Mouse (Mus musculus) midbrain, embryonic 11.5 days (tissue): ENCODE data around the gene H2-DMb1. TPM values are rescaled to one million over a fixed set of nuclear protein-coding genes. Genes with fewer than 3 reads are reported as not detected.

Experiments used
- ATAC-seq: fragments of 200-750 bp; cut with Nextera tagmentation; 2 replicates; pipeline ENCODE4 v1.8.0; 2017; ENCODE audit warnings: moderate TSS enrichment, moderate library complexity; ENCODE audit not compliant: low FRiP score
- DNase-seq: peaks from one replicate; pipeline ENCODE4 v3.0.0; 2015; ENCODE audit warnings: low spot score; ENCODE audit errors: missing footprints
- H3K27ac ChIP-seq: fragments of 300-500 bp; sonication (generic); 2 replicates; pipeline ENCODE4 v1.5.1; 2014; ENCODE audit warnings: low read depth, low read length
- H3K27me3 ChIP-seq: fragments of 300-500 bp; sonication (generic); 2 replicates; pipeline ENCODE4 v1.6.1; 2014; ENCODE audit warnings: mild to moderate bottlenecking, low read length, moderate library complexity, mixed read lengths; ENCODE audit not compliant: control insufficient read depth, insufficient read depth
- H3K36me3 ChIP-seq: fragments of 300-500 bp; sonication (generic); 2 replicates; pipeline ENCODE4 v1.6.1; 2014; ENCODE audit warnings: mild to moderate bottlenecking, low read length, moderate library complexity, mixed read lengths; ENCODE audit not compliant: control insufficient read depth, insufficient read depth
- H3K4me1 ChIP-seq: fragments of 300-500 bp; sonication (generic); 2 replicates; pipeline ENCODE4 v1.6.1; 2014; ENCODE audit warnings: low read length; ENCODE audit not compliant: control insufficient read depth, insufficient read depth
- H3K4me2 ChIP-seq: fragments of 300-500 bp; sonication (generic); 2 replicates; pipeline ENCODE4 v1.6.1; 2014; ENCODE audit warnings: mild to moderate bottlenecking, moderate library complexity
- H3K4me3 ChIP-seq: fragments of 300-500 bp; sonication (generic); 2 replicates; pipeline ENCODE4 v1.5.1; 2014; ENCODE audit warnings: low read depth, low read length
- H3K9ac ChIP-seq: fragments of 300-500 bp; sonication (generic); 2 replicates; pipeline ENCODE4 v1.6.1; 2014; ENCODE audit warnings: low read length
- H3K9me3 ChIP-seq: fragments of 300-500 bp; sonication (generic); 2 replicates; pipeline ENCODE4 v1.6.1; 2016; ENCODE audit warnings: low read length; ENCODE audit not compliant: control insufficient read depth
- WGBS: fragments of 180-500 bp; shearing (Covaris S2); extraction: QIAGEN DNeasy Blood & Tissue Kit; methylation state at CpG from one replicate; pipeline ENCODE4 v1.1.7; 2014; 5-methylcytosine and 5-hydroxymethylcytosine counted together
- polyA plus RNA-seq: library from polyadenylated mRNA; unstranded; fragments of >200 nt; fragmentation: Nextera tagmentation; extraction: Ambion mirVana; gene quantifications from 2 replicates; pipeline ENCODE4 v1.2.1, GENCODE M21; 2014

H2-DMb1 gene
- polyA plus RNA-seq, 1 experiment from 2014 or later = 0.38 TPM

GRCm38 (mm10) chr17:34128264-34128937 lies 24.5 kb upstream of the H2-DMb1 start:
- peaks cover 12% of the 10 kb centered on the region for H3K4me1 ChIP-seq
- no peaks in the 10 kb centered on the region for H3K27me3 ChIP-seq
- no peak overlapping the region; the same call in 1 of the 2 replicates for H3K4me3 ChIP-seq
- 21% methylated on average over 13 of the region's 13 CpGs for WGBS
- no peaks in the 10 kb centered on the region for H3K9me3 ChIP-seq
- H3K36me3 ChIP-seq = no peaks in the 10 kb centered on the region
- no peak overlapping the region for H3K9ac ChIP-seq
- ATAC-seq (no peak), DNase-seq (peak; percentile 80)
- H3K4me2 ChIP-seq = peak overlapping the region; percentile 8; the same call in 1 of the 2 replicates
- H3K27ac ChIP-seq = no peak overlapping the region

DNA sequence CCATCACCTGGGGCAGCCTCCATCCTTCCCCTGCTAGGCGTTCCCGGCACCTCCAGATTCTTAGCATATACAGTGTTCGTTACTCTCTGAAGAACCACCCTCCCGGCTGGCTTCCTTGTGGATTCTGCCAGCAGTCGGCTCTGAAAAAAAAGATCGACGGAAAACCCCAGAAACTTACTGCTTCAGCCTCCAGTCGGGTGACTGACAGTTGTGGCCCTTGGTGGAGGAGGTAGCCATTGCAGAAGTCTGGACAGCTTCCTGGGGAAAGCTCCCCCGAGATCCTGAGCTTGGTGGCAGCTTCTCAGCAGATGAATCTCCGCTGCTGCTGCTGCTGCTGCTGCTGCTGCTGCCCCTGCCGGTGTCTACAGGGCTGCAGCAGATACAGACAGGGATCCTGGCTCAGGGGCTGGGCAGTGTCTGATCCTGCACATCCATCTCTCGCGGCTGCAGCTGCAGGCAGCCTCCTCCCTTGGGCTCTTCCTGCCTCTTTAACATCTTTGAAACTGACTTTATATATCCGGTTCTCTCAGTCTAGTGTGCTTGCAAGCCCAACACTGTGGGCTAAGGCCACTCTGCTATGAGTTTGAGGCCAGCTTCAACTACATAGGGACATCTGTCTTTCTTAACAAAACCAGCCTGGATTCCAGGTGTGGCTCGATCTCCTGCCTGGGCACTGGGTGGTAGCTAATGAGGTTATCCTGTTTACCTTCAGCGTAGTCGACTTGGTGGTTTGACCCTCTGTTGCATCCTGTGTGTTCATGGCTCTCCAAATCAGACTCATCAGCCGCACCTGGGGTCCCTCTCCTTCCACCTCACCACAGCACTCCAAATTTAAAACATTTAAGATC lies 23.7 kb upstream of the H2-DMb1 start:
- Histone ChIP-seq H3K4me1 (peaks cover 5% of the 10 kb centered on the region), H3K27ac (no peak overlapping the region), H3K9me3 (no peaks in the 10 kb centered on the region), H3K4me3 (no peak overlapping the region; the same call in 1 of the 2 replicates), H3K36me3 (no peaks in the 10 kb centered on the region), H3K9ac (peak overlapping the region; percentile 22; the same call in 1 of the 2 replicates), H3K4me2 (peak overlapping the region; percentile 8; the same call in 1 of the 2 replicates), H3K27me3 (no peaks in the 10 kb centered on the region)
- WGBS = 22% methylated on average over 18 of the region's 18 CpGs
- DNase-seq (peak; percentile 85), ATAC-seq (no peak; the same call in 1 of the 2 replicates)

GRCm38 (mm10) chr17:34130073-34130947 lies 22.6 kb upstream of the H2-DMb1 start:
- no peak overlapping the region for H3K4me3 ChIP-seq
- no peak overlapping the region for H3K27ac ChIP-seq
- H3K27me3 ChIP-seq = no peaks in the 10 kb centered on the region
- no peak overlapping the region for H3K9ac ChIP-seq
- ATAC-seq (no peak), DNase-seq (peak; percentile 67)
- H3K4me2 ChIP-seq = no peak overlapping the region
- peaks cover 5% of the 10 kb centered on the region for H3K4me1 ChIP-seq
- no peaks in the 10 kb centered on the region for H3K9me3 ChIP-seq
- WGBS = 87% methylated on average over 19 of the region's 19 CpGs
- no peaks in the 10 kb centered on the region for H3K36me3 ChIP-seq

DNA sequence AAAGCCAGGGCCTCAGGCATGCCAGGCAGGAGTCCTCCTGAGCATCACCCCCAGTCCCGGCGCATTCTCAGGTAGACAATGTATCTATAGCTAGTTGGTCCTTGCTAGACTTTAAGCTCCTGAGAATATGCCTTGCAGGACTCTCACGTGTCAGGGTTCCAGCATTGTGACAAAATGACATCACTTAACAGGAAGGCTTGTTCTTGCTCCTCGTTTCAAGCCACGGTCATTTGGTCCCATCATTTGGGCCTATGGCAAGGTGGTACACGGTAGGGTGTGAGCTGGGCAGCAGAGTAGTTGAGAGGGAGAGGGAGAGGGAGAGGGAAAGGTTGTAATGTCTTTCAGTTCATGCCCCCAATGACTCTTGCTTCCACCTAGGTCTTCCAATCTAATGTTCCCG lies 21.0 kb upstream of the H2-DMb1 start:
- H3K27me3 ChIP-seq = no peaks in the 10 kb centered on the region
- ATAC-seq (no peak), DNase-seq (peak; percentile 70)
- 71% methylated on average over 7 of the region's 7 CpGs for WGBS
- no peak overlapping the region for H3K4me3 ChIP-seq
- H3K27ac ChIP-seq = no peak overlapping the region
- H3K9ac ChIP-seq = no peak overlapping the region
- no peak overlapping the region for H3K4me2 ChIP-seq
- H3K4me1 ChIP-seq = peaks cover 5% of the 10 kb centered on the region
- no peaks in the 10 kb centered on the region for H3K9me3 ChIP-seq
- no peaks in the 10 kb centered on the region for H3K36me3 ChIP-seq

DNA sequence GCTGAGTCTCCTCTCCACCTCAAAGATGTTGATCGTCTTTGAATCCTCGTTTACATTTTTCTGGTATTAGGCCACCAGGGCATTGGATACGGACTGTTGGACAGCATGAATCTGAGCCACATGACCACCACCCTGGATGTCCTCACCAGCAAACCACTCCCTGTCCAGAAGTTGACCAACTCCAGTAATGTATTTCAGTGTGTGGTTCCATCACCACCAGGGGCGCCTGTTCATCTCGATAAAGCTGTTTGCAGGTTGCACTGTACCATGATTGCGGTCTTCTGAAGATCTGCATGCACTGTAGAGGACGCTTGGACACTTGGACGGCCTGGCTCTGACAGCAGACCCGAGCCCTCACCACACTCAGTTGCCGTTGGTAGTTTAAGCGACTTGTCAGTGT lies 19.6 kb upstream of the H2-DMb1 start:
- Histone ChIP-seq H3K4me1 (peaks cover 4% of the 10 kb centered on the region), H3K27ac (no peak overlapping the region), H3K27me3 (peaks cover 2% of the 10 kb centered on the region; the same call in 1 of the 2 replicates), H3K36me3 (no peaks in the 10 kb centered on the region), H3K4me3 (no peak overlapping the region), H3K9me3 (no peaks in the 10 kb centered on the region), H3K4me2 (no peak overlapping the region), H3K9ac (no peak overlapping the region)
- ATAC-seq (no peak), DNase-seq (peak; percentile 75)
- WGBS = 81% methylated on average over 11 of the region's 11 CpGs

- Histone ChIP-seq H3K27me3 (peaks cover 10% of the 10 kb centered on the region), H3K4me1 (peaks cover 2% of the 10 kb centered on the region; the same call in 1 of the 2 replicates), H3K36me3 (no peaks in the 10 kb centered on the region), H3K27ac (no peak overlapping the region), H3K4me2 (no peak overlapping the region), H3K9ac (no peak overlapping the region), H3K9me3 (no peaks in the 10 kb centered on the region), H3K4me3 (no peak overlapping the region)
- DNase-seq (peak; percentile 69), ATAC-seq (no peak)
- WGBS = 82% methylated on average over 3 of the region's 3 CpGs
Measured at GRCm38 (mm10) chr17:34134451-34134850, 18.4 kb upstream of the H2-DMb1 start.

DNA sequence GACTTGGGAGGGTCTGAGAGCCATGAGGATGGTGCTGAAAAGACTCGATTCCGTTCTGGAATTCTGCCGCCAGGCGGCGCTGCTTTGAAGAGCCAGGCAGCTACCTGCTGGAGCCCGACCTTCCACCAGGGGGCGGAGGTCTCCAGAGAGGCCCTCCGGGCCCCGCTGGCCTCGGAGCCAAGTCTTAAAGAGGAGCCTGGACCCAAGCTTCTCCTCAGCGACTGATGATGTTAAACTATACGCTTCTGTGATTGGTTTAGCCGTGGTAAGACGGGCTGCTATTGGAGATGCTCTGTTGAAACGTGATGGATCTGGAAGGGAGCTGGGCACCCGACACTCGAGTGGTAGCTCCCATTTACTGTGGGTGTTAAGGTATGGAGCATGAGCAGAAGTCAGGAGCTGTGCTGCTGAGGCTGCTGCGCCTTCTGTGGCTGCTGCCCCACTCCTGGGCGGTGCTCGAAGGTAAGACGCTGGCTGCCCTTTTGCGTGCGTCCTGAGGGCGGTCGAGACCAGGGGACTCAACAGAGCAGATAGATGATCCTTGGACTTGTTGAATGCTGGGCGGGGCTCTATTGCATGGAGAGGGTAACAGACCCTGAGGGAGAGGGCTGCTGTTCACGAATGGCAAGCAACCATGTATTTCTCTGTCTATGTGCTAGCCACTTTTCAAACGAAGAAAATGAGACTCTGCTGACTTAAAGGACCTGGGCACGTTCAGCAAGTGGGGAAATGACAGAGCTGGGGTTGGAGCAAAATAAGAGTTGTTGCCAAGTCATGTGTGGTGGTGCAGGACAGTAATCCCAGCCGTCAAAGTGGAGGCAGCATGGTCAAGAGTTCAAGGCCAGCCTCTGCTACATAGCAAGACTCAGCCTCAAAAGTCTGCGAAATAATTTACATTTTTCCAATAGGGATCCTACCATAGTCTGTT lies 17.3 kb upstream of the H2-DMb1 start:
- Histone ChIP-seq H3K36me3 (no peaks in the 10 kb centered on the region), H3K4me2 (peak overlapping the region; percentile 64), H3K27me3 (peaks cover 20% of the 10 kb centered on the region), H3K9me3 (no peaks in the 10 kb centered on the region), H3K4me3 (peak overlapping the region; percentile 33), H3K4me1 (peaks cover 3% of the 10 kb centered on the region; the same call in 1 of the 2 replicates), H3K9ac (no peak overlapping the region; the same call in 1 of the 2 replicates), H3K27ac (no peak overlapping the region)
- DNase-seq (peak; percentile 100), ATAC-seq (peak; percentile 97)
- whole genome bisulfite sequencing = 7% methylated on average over 31 of the region's 31 CpGs

DNA sequence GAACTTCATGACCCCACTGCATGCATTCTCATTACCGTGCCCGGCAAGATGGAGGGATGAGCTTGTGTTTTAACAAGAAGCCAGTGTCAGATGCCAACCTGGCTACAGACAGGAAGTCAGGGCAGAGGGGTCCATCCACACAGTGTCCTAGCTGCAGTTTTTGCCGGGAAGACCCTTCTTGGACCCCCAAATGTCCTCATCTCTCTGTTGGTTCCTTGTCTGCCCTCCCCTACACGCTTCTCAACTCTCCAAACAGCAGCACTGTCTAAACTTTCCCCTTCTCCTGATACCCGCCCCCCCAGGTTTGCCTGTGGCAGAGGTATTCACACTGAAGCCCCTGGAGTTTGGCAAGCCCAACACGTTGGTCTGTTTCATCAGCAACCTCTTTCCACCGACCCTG lies 15.3 kb upstream of the H2-DMb1 start:
- Histone ChIP-seq H3K27ac (no peak overlapping the region), H3K4me1 (peaks cover 3% of the 10 kb centered on the region; the same call in 1 of the 2 replicates), H3K4me3 (no peak overlapping the region), H3K9ac (no peak overlapping the region), H3K9me3 (no peaks in the 10 kb centered on the region), H3K27me3 (peaks cover 23% of the 10 kb centered on the region), H3K36me3 (no peaks in the 10 kb centered on the region), H3K4me2 (no peak overlapping the region)
- 74% methylated on average over 7 of the region's 7 CpGs for WGBS
- no peak for DNase-seq
- no peak for ATAC-seq
